Mouse (Mus musculus) myocyte (in vitro differentiated cells): Measurements from ENCODE around the gene Ccdc73. TPM values are rescaled to one million over a fixed set of nuclear protein-coding genes. Genes with fewer than 3 reads are reported as not detected.

Experiments
- H3K27me3 ChIP-seq: one replicate; pipeline ENCODE4 v1.6.1; 2011; ENCODE audit not compliant: control insufficient read depth, insufficient read depth, insufficient read length
- H3K36me3 ChIP-seq: one replicate; pipeline ENCODE4 v1.6.1; 2011; ENCODE audit not compliant: control insufficient read depth, insufficient read depth
- H3K4me2 ChIP-seq: one replicate; pipeline ENCODE4 v1.6.1; 2011; ENCODE audit warnings: low read depth, control low read depth
- H3K4me3 ChIP-seq: one replicate; pipeline ENCODE4 v1.5.1; 2011; ENCODE audit warnings: mild to moderate bottlenecking, control low read depth, moderate library complexity
- H3K79me2 ChIP-seq: one replicate; pipeline ENCODE4 v1.6.1; 2011; ENCODE audit not compliant: control insufficient read depth, insufficient read depth
- H3ac ChIP-seq: one replicate; pipeline ENCODE4 v1.6.1; 2011; ENCODE audit not compliant: control insufficient read depth, insufficient read length
- CEBPB ChIP-seq: IDR thresholded peaks from 2 replicates; pipeline ENCODE4 v1.6.1; 2011; ENCODE audit warnings: mild to moderate bottlenecking, moderate library complexity; ENCODE audit not compliant: poor library complexity, insufficient read depth, severe bottlenecking
- E2F4 ChIP-seq: IDR thresholded peaks from one replicate; pipeline ENCODE4 v1.6.1; 2011; ENCODE audit warnings: mild to moderate bottlenecking, control low read depth, moderate library complexity; ENCODE audit not compliant: insufficient read depth
- MAX ChIP-seq: IDR thresholded peaks from one replicate; pipeline ENCODE4 v1.6.1; 2011; ENCODE audit warnings: low read depth, mild to moderate bottlenecking, control low read depth
- MYOD1 ChIP-seq, 3 experiments: IDR thresholded peaks; one replicate each; pipeline ENCODE4 v1.6.1; 2011; ENCODE audit warnings: control low read depth in 2 of 3, low read depth in 2 of 3, mild to moderate bottlenecking in 2 of 3, moderate library complexity in 1 of 3; ENCODE audit not compliant: insufficient read length in 2 of 3, control insufficient read depth in 1 of 3
- MYOG ChIP-seq, 3 experiments: IDR thresholded peaks; one replicate each; pipeline ENCODE4 v1.6.1; 2011; ENCODE audit warnings: control low read depth in 2 of 3, low read depth in 2 of 3, mild to moderate bottlenecking in 2 of 3; ENCODE audit not compliant: insufficient read length in 2 of 3, control insufficient read depth in 1 of 3, insufficient read depth in 1 of 3
- POLR2A ChIP-seq: IDR thresholded peaks from one replicate; pipeline ENCODE4 v1.6.1; 2011; ENCODE audit warnings: low read depth, mild to moderate bottlenecking, control low read depth, moderate library complexity; ENCODE audit not compliant: insufficient read length
- POLR2AphosphoS2 ChIP-seq: IDR thresholded peaks from one replicate; pipeline ENCODE4 v1.6.1; 2011; ENCODE audit warnings: low read depth, control low read depth; ENCODE audit not compliant: insufficient read length
- REST ChIP-seq: IDR thresholded peaks from one replicate; pipeline ENCODE4 v1.6.1; 2011; ENCODE audit warnings: mild to moderate bottlenecking, control low read depth, moderate library complexity; ENCODE audit not compliant: insufficient read depth, insufficient read length
- SRF ChIP-seq: IDR thresholded peaks from one replicate; pipeline ENCODE4 v1.6.1; 2011; ENCODE audit warnings: low read depth; ENCODE audit not compliant: control insufficient read depth, insufficient read length
- TCF12 ChIP-seq: IDR thresholded peaks from one replicate; pipeline ENCODE4 v1.6.1; 2011; ENCODE audit warnings: mild to moderate bottlenecking, control low read depth; ENCODE audit not compliant: poor library complexity, insufficient read depth, severe bottlenecking
- TCF3 ChIP-seq: IDR thresholded peaks from one replicate; pipeline ENCODE4 v1.6.1; 2011; ENCODE audit warnings: low read depth, control low read depth; ENCODE audit not compliant: insufficient read length
- USF1 ChIP-seq: IDR thresholded peaks from one replicate; pipeline ENCODE4 v1.6.1; 2011; ENCODE audit warnings: low read depth, mild to moderate bottlenecking, control low read depth, moderate library complexity
- polyA plus RNA-seq: library from polyadenylated mRNA; unstranded; fragments of >200 nt; fragmentation: generic; extraction: Trizol; gene quantifications from one replicate; pipeline ENCODE4 v1.2.1, GENCODE M21; 2012; ENCODE audit warnings: missing spikeins

Gene Ccdc73
- polyA plus RNA-seq, 1 experiment = 0.18 TPM

- Histone ChIP-seq H3K4me2 (no peak overlapping the region), H3K36me3 (no peaks in the 10 kb centered on the region), H3K4me3 (no peak overlapping the region), H3K79me2 (no peaks in the 10 kb centered on the region), H3K27me3 (no peaks in the 10 kb centered on the region), H3ac (no peak overlapping the region)
- TF ChIP-seq USF1 = no peak
- TF ChIP-seq POLR2AphosphoS2 = no peak
- no peak for TF ChIP-seq TCF12
- no peak for TF ChIP-seq POLR2A
- no peak for TF ChIP-seq MAX
- no peak for TF ChIP-seq CEBPB
- TF ChIP-seq MYOD1 (IDR thresholded peaks at IDR 0.05; ENCODE audit: control insufficient read depth in 1 of 3, insufficient read length in 2 of 3, low read depth in 2 of 3) = no peak
- no peak for TF ChIP-seq TCF3
- no peak for TF ChIP-seq E2F4
- no peak for TF ChIP-seq REST
- no peak for TF ChIP-seq MYOG (IDR thresholded peaks at IDR 0.05; ENCODE audit: control insufficient read depth in 1 of 3, insufficient read depth in 1 of 3, insufficient read length in 2 of 3, low read depth in 2 of 3)
- TF ChIP-seq SRF = no peak
Observed at GRCm38 (mm10) chr2:105055529-105055928, 187.9 kb downstream of the Ccdc73 start.

- TF ChIP-seq MAX (no peak), CEBPB (no peak), TCF3 (no peak), REST (no peak), MYOD1 (IDR thresholded peaks at IDR 0.05; ENCODE audit: control insufficient read depth in 1 of 3, insufficient read length in 2 of 3, low read depth in 2 of 3) (no peak), TCF12 (no peak), USF1 (no peak), POLR2A (no peak), POLR2AphosphoS2 (no peak), SRF (no peak), E2F4 (no peak), MYOG (IDR thresholded peaks at IDR 0.05; ENCODE audit: control insufficient read depth in 1 of 3, insufficient read depth in 1 of 3, insufficient read length in 2 of 3, low read depth in 2 of 3) (no peak)
- Histone ChIP-seq H3K4me2 (no peak overlapping the region), H3ac (no peak overlapping the region)
Observed at GRCm38 (mm10) chr2:105058577-105059116, 191.0 kb downstream of the Ccdc73 start.

GRCm38 (mm10) chr2:105062741-105063372 is 195.3 kb downstream of the Ccdc73 start:
- no peaks in the 10 kb centered on the region for H3K27me3 ChIP-seq
- TF ChIP-seq USF1 (no peak), CEBPB (no peak), REST (no peak), POLR2AphosphoS2 (no peak), POLR2A (no peak), MAX (no peak), SRF (no peak), MYOG (IDR thresholded peaks at IDR 0.05; ENCODE audit: control insufficient read depth in 1 of 3, insufficient read depth in 1 of 3, insufficient read length in 2 of 3, low read depth in 2 of 3) (no peak), TCF3 (no peak), TCF12 (no peak)
- H3K36me3 ChIP-seq = no peaks in the 10 kb centered on the region
- H3K79me2 ChIP-seq = no peaks in the 10 kb centered on the region
- no peak overlapping the region for H3K4me3 ChIP-seq
- H3ac ChIP-seq = no peak overlapping the region
- H3K4me2 ChIP-seq = no peak overlapping the region

More at GRCm38 (mm10) chr2:105058577-105059116, 191.0 kb downstream of the Ccdc73 start:
- Histone ChIP-seq H3K79me2 (no peaks in the 10 kb centered on the region), H3K36me3 (no peaks in the 10 kb centered on the region), H3K4me3 (no peak overlapping the region), H3K27me3 (no peaks in the 10 kb centered on the region)

Other genes starting within 250 kb of the Ccdc73 start
- 7.8 TPM for gene Tcp11l1, start 155.6 kb upstream of the Ccdc73 start, polyA plus RNA-seq
- gene Pin1rt1, start 151.4 kb upstream of the Ccdc73 start, polyA plus RNA-seq = not detected
- 4.3 TPM for gene Depdc7, start 124.9 kb upstream of the Ccdc73 start, polyA plus RNA-seq
- gene Qser1, start 51.0 kb upstream of the Ccdc73 start, polyA plus RNA-seq = 4.1 TPM
- gene Prrg4, start 17.9 kb upstream of the Ccdc73 start, polyA plus RNA-seq = 0.48 TPM
- 114 TPM for gene Eif3m, start 149.3 kb downstream of the Ccdc73 start, polyA plus RNA-seq
- gene Gm11060, start 224.2 kb downstream of the Ccdc73 start, polyA plus RNA-seq = not detected